Mouse (Mus musculus) bone marrow, adult 2 months (tissue): ENCODE results near the gene Zbtb43. TPM values are rescaled to one million over a fixed set of nuclear protein-coding genes. Genes with fewer than 3 reads are reported as not detected.

Experiments used
- H3K27ac ChIP-seq: fragments of 200-500 bp; 2 replicates; pipeline ENCODE4 v1.5.1; 2012; ENCODE audit warnings: low read depth, mild to moderate bottlenecking, control low read depth, inconsistent platforms, low read length; ENCODE audit not compliant: control insufficient read depth, poor library complexity, insufficient read depth
- H3K4me1 ChIP-seq: fragments of 200-500 bp; 2 replicates; pipeline ENCODE4 v1.6.1; 2011; ENCODE audit warnings: low read length; ENCODE audit not compliant: control insufficient read depth, insufficient read depth
- H3K4me3 ChIP-seq: fragments of 200-500 bp; replicated peaks from 2 replicates; pipeline ENCODE3; 2011; ENCODE audit warnings: mild to moderate bottlenecking, low read depth, low read length, control low read depth; ENCODE audit not compliant: control insufficient read depth
- CTCF ChIP-seq: fragments of 200-500 bp; IDR thresholded peaks from 2 replicates; pipeline ENCODE4 v1.5.1; 2011; ENCODE audit warnings: low read length, control low read depth; ENCODE audit not compliant: control insufficient read depth, insufficient read depth
- POLR2A ChIP-seq: fragments of 200-500 bp; IDR thresholded peaks from 2 replicates; pipeline ENCODE4 v1.6.1; 2011; ENCODE audit warnings: low read depth, mild to moderate bottlenecking, control low read depth, low read length, borderline replicate concordance; ENCODE audit not compliant: control insufficient read depth
- WGBS: fragments of 180-500 bp; shearing (Covaris S2); methylation state at CpG from one replicate; pipeline ENCODE4 v1.1.7; 2018; 5-methylcytosine and 5-hydroxymethylcytosine counted together
- polyA plus RNA-seq: library from polyadenylated mRNA; stranded (reverse); fragments of >200 nt; gene quantifications from 2 replicates; pipeline ENCODE4 v1.2.4, GENCODE M21; 2011; ENCODE audit warnings: low replicate concordance; ENCODE audit not compliant: missing spikeins, insufficient read depth, insufficient read length

Zbtb43 gene
- polyA plus RNA-seq, 1 experiment = 11.1 TPM

DNA sequence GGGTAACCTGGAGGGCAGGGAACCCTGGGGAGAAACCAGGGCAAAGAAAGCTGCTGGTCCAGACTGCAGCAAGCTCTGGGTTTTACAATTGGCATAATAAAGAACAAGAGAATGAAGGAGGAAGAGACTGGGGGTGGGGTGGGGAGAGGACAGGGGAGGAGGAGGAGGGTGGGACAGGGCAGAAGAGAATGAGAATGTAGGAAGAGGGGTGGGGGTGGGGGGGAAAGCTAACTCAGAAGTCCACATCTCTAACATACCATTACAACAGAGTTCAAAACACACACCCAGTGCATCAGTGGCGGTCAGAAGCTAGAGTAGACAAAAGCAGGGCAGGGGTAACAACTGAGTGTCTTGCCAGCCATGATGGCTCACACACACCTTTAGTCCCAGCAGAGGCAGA is 7.3 kb downstream of the Zbtb43 start:
- Histone ChIP-seq H3K27ac (no peak overlapping the region), H3K4me1 (no peaks in the 10 kb centered on the region), H3K4me3 (no peak overlapping the region)
- TF ChIP-seq CTCF = no peak
- TF ChIP-seq POLR2A = no peak
- 94% methylated on average over 1 of the region's 1 CpGs for WGBS

GRCm38 (mm10) chr2:33459660-33460059 is 8.7 kb downstream of the Zbtb43 start:
- WGBS = 67% methylated on average over 4 of the region's 4 CpGs
- TF ChIP-seq POLR2A = no peak
- TF ChIP-seq CTCF = no peak
- Histone ChIP-seq H3K4me3 (no peak overlapping the region), H3K4me1 (no peaks in the 10 kb centered on the region), H3K27ac (no peak overlapping the region)

DNA sequence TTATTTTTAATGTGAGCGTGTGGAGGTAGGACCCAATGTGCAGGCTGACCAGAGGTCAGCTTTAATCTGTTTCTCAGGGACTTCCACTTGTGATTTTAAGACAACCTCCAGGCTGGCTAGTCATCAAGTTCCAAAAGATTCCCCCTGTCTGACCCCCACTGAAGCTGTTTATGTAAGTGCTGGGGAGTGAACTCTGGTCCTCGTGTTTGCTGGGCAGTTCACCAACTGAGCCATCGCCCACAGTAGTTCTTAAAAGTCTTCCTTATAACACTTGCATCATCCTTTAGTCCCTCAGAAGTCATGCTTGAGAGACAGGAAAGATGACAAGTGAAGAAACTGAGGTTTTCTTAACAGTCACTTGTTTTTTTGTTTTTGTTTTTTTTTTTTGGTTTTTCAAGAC is 11.7 kb downstream of the Zbtb43 start:
- Histone ChIP-seq H3K4me1 (no peaks in the 10 kb centered on the region; the same call in 1 of the 2 replicates), H3K27ac (no peak overlapping the region), H3K4me3 (no peak overlapping the region)
- WGBS = 72% methylated on average over 3 of the region's 3 CpGs
- TF ChIP-seq CTCF (no peak), POLR2A (no peak)

DNA sequence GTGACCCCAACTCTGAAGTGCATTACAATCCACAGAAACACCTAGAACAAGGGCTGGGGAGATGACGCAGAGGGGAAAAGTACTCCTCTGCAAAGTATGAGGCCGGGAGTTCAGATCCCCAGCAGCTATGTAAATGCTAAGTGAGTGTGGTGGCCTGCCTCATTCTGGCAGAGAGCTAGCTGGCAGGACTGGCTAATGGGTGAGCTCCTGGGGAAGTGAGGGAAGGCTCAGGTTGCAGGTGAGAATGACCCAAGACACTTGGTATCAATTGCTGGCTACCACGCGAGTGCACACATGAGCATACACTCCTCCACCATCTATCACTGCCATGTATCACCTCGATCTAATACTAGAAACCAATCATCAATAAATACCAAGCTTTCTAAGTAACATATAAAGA is 12.1 kb downstream of the Zbtb43 start:
- Histone ChIP-seq H3K4me3 (no peak overlapping the region), H3K27ac (no peak overlapping the region), H3K4me1 (no peaks in the 10 kb centered on the region; the same call in 1 of the 2 replicates)
- TF ChIP-seq POLR2A (no peak), CTCF (no peak)
- WGBS = 87% methylated on average over 5 of the region's 5 CpGs

- TF ChIP-seq POLR2A (no peak), CTCF (no peak)
- H3K4me1 ChIP-seq = no peaks in the 10 kb centered on the region; the same call in 1 of the 2 replicates
- 81% methylated on average over 3 of the region's 3 CpGs for WGBS
- no peak overlapping the region for H3K4me3 ChIP-seq
- H3K27ac ChIP-seq = no peak overlapping the region
These were observed 13.0 kb downstream of the Zbtb43 start for GRCm38 (mm10) chr2:33455350-33455749.

DNA sequence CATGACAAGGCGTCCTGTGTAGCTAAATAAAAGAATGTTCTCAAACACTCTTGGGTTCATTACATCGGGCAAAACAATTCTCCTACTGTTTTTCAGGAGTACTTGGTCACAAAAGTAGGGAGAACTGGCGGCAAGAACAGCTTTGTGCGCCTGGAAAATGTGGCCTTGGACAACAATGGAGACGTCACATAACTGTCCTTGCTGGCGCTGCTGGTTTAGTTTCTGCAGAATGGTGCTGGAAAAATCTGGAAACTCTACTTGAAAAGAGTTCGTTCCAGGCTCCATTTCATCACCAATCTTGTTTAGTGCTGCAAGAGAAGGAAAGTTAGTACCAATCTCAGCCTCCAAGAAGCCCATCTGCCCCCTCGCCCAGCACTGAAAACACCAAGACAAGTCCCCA is 13.5 kb downstream of the Zbtb43 start:
- H3K4me1 ChIP-seq = no peaks in the 10 kb centered on the region; the same call in 1 of the 2 replicates
- H3K27ac ChIP-seq = no peak overlapping the region
- TF ChIP-seq POLR2A = no peak
- TF ChIP-seq CTCF = no peak
- H3K4me3 ChIP-seq = no peak overlapping the region
- 88% methylated on average over 8 of the region's 8 CpGs for WGBS

- H3K4me1 ChIP-seq = no peaks in the 10 kb centered on the region; the same call in 1 of the 2 replicates
- H3K27ac ChIP-seq = no peak overlapping the region
- whole genome bisulfite sequencing = 85% methylated on average over 3 of the region's 3 CpGs
- no peak overlapping the region for H3K4me3 ChIP-seq
- TF ChIP-seq CTCF (no peak), POLR2A (no peak)
These were observed 14.9 kb downstream of the Zbtb43 start for GRCm38 (mm10) chr2:33453476-33453875.

GRCm38 (mm10) chr2:33452721-33453120 is 15.6 kb downstream of the Zbtb43 start:
- no peak for TF ChIP-seq POLR2A
- TF ChIP-seq CTCF = no peak

DNA sequence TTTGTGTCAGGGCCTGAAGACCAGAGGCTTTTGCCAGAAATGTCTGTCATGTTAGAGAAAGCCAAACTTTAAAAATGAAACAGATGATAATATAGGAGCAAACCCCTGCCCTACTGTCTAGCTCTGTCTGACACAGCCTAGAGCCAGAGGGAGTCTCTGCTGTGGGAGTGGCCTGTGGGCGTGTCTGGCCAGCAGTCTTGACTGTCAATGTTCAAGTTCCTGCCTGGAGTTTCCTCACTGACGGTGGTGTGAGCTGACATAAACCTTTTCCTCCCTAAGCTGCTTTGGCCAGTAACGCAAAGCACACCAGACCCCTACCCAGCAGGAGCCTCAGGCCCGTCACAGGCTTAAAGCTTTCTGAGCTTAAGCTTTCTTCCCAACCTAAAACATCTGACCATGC is 16.2 kb downstream of the Zbtb43 start:
- Histone ChIP-seq H3K4me1 (no peaks in the 10 kb centered on the region; the same call in 1 of the 2 replicates), H3K27ac (no peak overlapping the region), H3K4me3 (no peak overlapping the region)
- 45% methylated on average over 4 of the region's 4 CpGs for WGBS
- no peak for TF ChIP-seq CTCF
- no peak for TF ChIP-seq POLR2A

More at GRCm38 (mm10) chr2:33452721-33453120, 15.6 kb downstream of the Zbtb43 start:
- Histone ChIP-seq H3K4me3 (no peak overlapping the region), H3K4me1 (no peaks in the 10 kb centered on the region; the same call in 1 of the 2 replicates), H3K27ac (no peak overlapping the region)
- WGBS = 78% methylated on average over 5 of the region's 5 CpGs
